Mouse (Mus musculus) embryonic facial prominence, embryonic 15.5 days (tissue): ENCODE measurements around the gene Syce2. TPM values are rescaled to one million over a fixed set of nuclear protein-coding genes. Genes with fewer than 3 reads are reported as not detected.
"Not testable (repeated sequence)": the region's sequence is repeated elsewhere in the genome, so short reads cannot be mapped to it uniquely, and the experiment has no call there.

Source experiments
- ATAC-seq: fragments of 200-750 bp; cut with Nextera tagmentation; 2 replicates; pipeline ENCODE4 v1.8.0; 2017; ENCODE audit warnings: low read depth, moderate TSS enrichment; ENCODE audit not compliant: insufficient number of reproducible peaks, low FRiP score, low TSS enrichment
- H3K27ac ChIP-seq: fragments of 300-500 bp; sonication (generic); replicated peaks from 2 replicates; pipeline ENCODE4 v1.5.1; 2015; ENCODE audit warnings: mild to moderate bottlenecking, inconsistent platforms
- H3K27me3 ChIP-seq: fragments of 300-500 bp; sonication (generic); 2 replicates; pipeline ENCODE4 v1.6.1; 2015; ENCODE audit warnings: inconsistent platforms
- H3K36me3 ChIP-seq: fragments of 300-500 bp; sonication (generic); 2 replicates; pipeline ENCODE4 v1.6.1; 2015; ENCODE audit warnings: mild to moderate bottlenecking, inconsistent platforms
- H3K4me1 ChIP-seq: fragments of 300-500 bp; sonication (generic); 2 replicates; pipeline ENCODE4 v1.6.1; 2015; ENCODE audit warnings: inconsistent platforms
- H3K4me2 ChIP-seq: fragments of 300-500 bp; sonication (generic); replicated peaks from 2 replicates; pipeline ENCODE4 v1.6.1; 2015; ENCODE audit warnings: mild to moderate bottlenecking, inconsistent platforms
- H3K4me3 ChIP-seq: fragments of 300-500 bp; sonication (generic); replicated peaks from 2 replicates; pipeline ENCODE4 v1.5.1; 2015; ENCODE audit warnings: mild to moderate bottlenecking, inconsistent platforms
- H3K9ac ChIP-seq: fragments of 300-500 bp; sonication (generic); 2 replicates; pipeline ENCODE4 v1.6.1; 2015; ENCODE audit warnings: inconsistent platforms
- H3K9me3 ChIP-seq: fragments of 300-500 bp; sonication (generic); replicated peaks from 2 replicates; pipeline ENCODE4 v1.6.1; 2016; ENCODE audit warnings: inconsistent platforms
- WGBS: fragments of 180-500 bp; shearing (Covaris S2); methylation state at CpG from one replicate; pipeline ENCODE4 v1.1.7; 2015; 5-methylcytosine and 5-hydroxymethylcytosine counted together
- polyA plus RNA-seq: library from polyadenylated mRNA; unstranded; fragments of >200 nt; fragmentation: Nextera tagmentation; extraction: Ambion mirVana; gene quantifications from 2 replicates; pipeline ENCODE4 v1.2.1, GENCODE M21; 2015

The Syce2 gene
- polyA plus RNA-seq: 68.0 and 72.9 TPM in 2 replicates

DNA sequence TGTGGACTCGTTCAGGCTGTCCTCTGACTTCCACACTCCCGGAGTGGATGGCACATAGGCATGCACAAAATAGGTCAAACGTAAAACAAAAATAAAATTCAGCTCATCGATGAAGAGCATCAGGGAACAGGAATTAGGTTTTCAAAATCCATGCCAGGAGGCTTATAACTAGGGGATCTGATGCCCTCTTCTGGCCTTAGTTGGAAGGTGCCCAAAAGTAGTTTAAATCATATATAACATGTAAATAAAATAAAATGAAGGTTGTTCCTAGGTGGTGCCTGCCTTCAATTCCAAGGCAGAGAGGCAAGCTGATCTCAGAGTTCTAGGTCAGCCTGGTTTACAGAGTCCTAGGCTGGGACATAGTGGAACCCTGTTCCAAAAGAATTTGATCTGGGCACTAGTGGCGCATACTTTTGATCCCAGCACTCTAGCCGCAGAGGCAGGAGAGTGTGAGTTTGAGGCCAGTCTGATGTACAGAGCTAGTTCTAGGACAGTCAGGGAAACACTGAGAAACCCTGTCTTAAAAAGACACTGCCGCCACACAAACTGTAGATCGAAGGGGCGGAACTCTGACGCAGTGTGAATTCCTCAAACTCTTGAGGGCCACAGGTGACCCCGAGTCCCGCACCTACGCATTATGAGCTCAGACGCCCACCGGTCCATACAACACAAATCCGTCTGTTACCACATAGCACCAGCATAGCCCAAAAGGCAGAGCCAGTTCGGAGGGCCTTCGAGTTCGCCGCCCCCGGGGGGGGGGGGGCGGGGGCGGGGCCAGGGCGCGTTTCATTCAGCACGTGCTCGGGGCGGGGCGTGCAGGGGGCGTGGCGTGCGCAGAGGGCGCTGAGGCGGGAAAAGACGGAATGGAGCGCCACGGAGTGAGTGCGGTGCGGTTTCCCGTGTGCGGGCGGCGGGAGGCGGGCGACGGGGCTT is at the start of gene Syce2:
Gene Syce2, plus strand, starts transcription at position 736 of the 933 bp plus-strand sequence.
- Histone ChIP-seq H3K27ac (no peak within 1 kb of the TSS), H3K4me3 (peak within 1 kb of the TSS; percentile 55), H3K4me2 (peak within 1 kb of the TSS; percentile 99), H3K36me3 (peaks cover 35% of the 10 kb centered on the region), H3K27me3 (no peaks in the 10 kb centered on the region), H3K4me1 (peaks cover 17% of the 10 kb centered on the region), H3K9ac (peak within 1 kb of the TSS; percentile 48), H3K9me3 (no peaks in the 10 kb centered on the region)
- peak; percentile 76 for ATAC-seq
- WGBS: 11% methylated on average over 46 of the region's 46 CpGs

DNA sequence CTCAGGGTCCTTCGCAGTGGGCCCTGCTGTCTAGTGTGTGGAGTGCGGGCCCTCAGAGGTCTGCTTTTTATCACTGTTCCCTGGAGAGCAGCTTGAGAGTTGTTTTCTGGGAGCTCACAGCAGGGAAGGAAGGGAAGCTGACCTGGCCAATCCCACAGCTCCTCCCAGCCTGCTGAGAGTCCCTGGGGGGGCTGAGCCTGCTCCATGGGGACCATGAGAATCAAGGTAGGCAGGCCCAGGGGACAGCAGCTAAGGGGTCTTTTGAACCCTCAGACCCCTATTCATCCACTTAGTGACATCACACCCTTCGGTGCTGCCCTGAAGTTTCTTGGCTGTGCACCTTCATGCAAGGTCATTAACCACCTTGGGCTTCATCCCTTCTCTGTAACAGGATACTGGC is 49.2 kb upstream of the Syce2 start, which contains the start of gene Dand5:
Gene Dand5, minus strand, starts transcription at position 101 of the 400 bp plus-strand sequence.
- peaks cover 7% of the 10 kb centered on the region; the same call in 1 of the 2 replicates for H3K4me1 ChIP-seq
- peak within 1 kb of the TSS; percentile 45 for H3K4me2 ChIP-seq
- no peak within 1 kb of the TSS for H3K27ac ChIP-seq
- 35% methylated on average over 3 of the region's 3 CpGs for WGBS
- H3K36me3 ChIP-seq: no peaks in the 10 kb centered on the region
- ATAC-seq: no peak
- no peaks in the 10 kb centered on the region for H3K27me3 ChIP-seq
- peak within 1 kb of the TSS; percentile 21 for H3K4me3 ChIP-seq
- no peaks in the 10 kb centered on the region for H3K9me3 ChIP-seq
- H3K9ac ChIP-seq: no peak within 1 kb of the TSS

DNA sequence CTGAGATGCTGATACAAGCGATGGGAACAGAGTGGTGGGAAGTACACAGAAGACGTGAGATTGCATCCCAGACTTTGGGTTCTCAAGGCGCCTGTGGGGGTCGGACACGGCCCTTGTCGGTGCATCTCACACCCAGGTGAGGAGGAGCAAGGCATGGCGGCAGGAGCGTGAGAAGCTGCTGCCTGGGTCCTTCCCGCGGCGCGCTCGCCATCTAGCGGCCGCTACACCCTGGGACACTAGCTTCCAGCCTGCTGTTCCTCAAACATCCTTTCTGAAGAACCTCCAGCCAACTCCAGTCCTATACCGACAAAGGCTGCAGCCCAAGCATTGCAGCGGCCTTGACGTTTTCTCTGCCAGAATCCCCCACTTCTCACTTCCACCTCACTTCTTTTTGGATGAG is 48.3 kb upstream of the Syce2 start:
- Histone ChIP-seq H3K27me3 (no peaks in the 10 kb centered on the region), H3K4me3 (peak overlapping the region; percentile 21), H3K4me2 (peak overlapping the region; percentile 45), H3K27ac (no peak overlapping the region), H3K4me1 (peaks cover 7% of the 10 kb centered on the region; the same call in 1 of the 2 replicates), H3K36me3 (no peaks in the 10 kb centered on the region), H3K9ac (no peak overlapping the region), H3K9me3 (no peaks in the 10 kb centered on the region)
- peak; percentile 80 for ATAC-seq
- WGBS: 2% methylated on average over 18 of the region's 18 CpGs

- WGBS: 55% methylated on average over 4 of the region's 4 CpGs
- ATAC-seq: no peak
These were observed 46.3 kb upstream of the Syce2 start for GRCm38 (mm10) chr8:84825636-84826035.

DNA sequence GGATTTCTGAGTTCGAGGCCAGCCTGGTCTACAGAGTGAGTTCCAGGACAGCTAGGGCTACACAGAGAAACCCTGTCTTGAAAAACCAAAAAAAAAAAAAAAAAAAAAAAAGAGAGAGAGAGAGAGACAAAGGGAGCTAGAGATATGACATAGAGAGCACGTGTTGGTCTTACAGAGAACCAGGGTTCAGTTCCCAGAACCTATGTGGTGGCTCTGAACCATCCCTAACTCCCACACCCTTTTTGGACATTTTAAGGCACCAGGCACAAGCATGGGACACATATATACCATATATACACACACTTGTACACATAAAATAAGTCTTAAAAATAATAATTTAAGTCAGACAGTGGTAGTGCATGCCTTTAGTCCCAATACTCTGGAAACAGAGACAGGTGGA is 45.4 kb upstream of the Syce2 start:
- H3K4me2 ChIP-seq, H3K27ac ChIP-seq, H3K4me3 ChIP-seq, ATAC-seq, H3K4me1 ChIP-seq, H3K27me3 ChIP-seq, H3K36me3 ChIP-seq, H3K9ac ChIP-seq, H3K9me3 ChIP-seq: not testable (repeated sequence)
- 74% methylated on average over 2 of the region's 2 CpGs for WGBS

More at GRCm38 (mm10) chr8:84825636-84826035, 46.3 kb upstream of the Syce2 start:
- Histone ChIP-seq H3K4me3 (no peak overlapping the region), H3K9me3 (no peaks in the 10 kb centered on the region), H3K27ac (no peak overlapping the region), H3K27me3 (no peaks in the 10 kb centered on the region), H3K9ac (no peak overlapping the region), H3K4me1 (peaks cover 7% of the 10 kb centered on the region; the same call in 1 of the 2 replicates), H3K36me3 (no peaks in the 10 kb centered on the region), H3K4me2 (no peak overlapping the region)

- H3K9ac ChIP-seq: peak within 1 kb of the TSS; percentile 100
- peak within 1 kb of the TSS; percentile 54 for H3K4me2 ChIP-seq
- WGBS: 69% methylated on average over 11 of the region's 11 CpGs
- no peak for ATAC-seq
- peak within 1 kb of the TSS; percentile 97 for H3K27ac ChIP-seq
- H3K4me3 ChIP-seq: peak within 1 kb of the TSS; percentile 95
- peaks cover 31% of the 10 kb centered on the region for H3K4me1 ChIP-seq
- no peaks in the 10 kb centered on the region for H3K27me3 ChIP-seq
- peaks cover 28% of the 10 kb centered on the region for H3K36me3 ChIP-seq
- no peaks in the 10 kb centered on the region for H3K9me3 ChIP-seq
These were observed 40.4 kb upstream of the Syce2 start, which contains the start of gene Gadd45gip1 for GRCm38 (mm10) chr8:84831490-84831889. TSS of gene Gadd45gip1 (plus strand) at chr8:84831522.

DNA sequence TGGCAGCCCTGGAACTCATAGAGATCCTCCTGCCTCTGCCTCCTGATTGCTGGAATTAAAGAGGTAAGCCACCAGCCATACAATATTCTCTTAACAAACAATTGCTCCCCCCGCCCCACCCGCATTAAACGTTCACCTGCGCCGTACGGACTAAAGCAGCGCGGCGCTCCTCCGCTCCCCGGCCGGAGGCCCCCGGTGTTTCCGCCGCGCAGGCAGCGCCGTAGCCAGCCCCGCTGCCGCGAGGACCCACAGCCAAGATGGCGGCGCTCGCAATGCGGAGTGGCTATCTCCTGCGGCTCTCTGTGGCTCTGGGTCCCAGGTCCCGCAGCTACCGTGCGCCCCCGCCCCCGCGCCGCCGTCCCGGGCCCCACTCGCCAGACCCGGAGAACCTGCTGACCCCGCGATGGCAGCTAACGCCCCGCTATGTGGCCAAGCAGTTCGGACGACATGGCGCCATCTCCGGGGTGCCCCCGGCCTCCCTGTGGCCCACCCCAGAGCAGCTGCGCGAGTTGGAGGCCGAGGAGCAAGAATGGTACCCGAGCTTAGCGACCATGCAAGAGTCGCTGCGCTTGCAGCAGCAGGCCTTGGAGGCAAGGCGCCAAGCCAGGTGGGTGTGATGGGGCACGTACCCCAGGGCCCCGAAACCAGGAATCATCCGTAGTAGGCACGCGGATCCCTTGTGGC is 39.7 kb upstream of the Syce2 start:
- 1% methylated on average over 59 of the region's 59 CpGs for WGBS
- no peaks in the 10 kb centered on the region for H3K9me3 ChIP-seq
- peak overlapping the region; percentile 100 for H3K9ac ChIP-seq
- peak overlapping the region; percentile 97 for H3K27ac ChIP-seq
- ATAC-seq: peak; percentile 77
- H3K4me1 ChIP-seq: peaks cover 38% of the 10 kb centered on the region
- H3K27me3 ChIP-seq: no peaks in the 10 kb centered on the region
- peaks cover 35% of the 10 kb centered on the region for H3K36me3 ChIP-seq
- H3K4me3 ChIP-seq: peak overlapping the region; percentile 95
- peak overlapping the region; percentile 54 for H3K4me2 ChIP-seq

DNA sequence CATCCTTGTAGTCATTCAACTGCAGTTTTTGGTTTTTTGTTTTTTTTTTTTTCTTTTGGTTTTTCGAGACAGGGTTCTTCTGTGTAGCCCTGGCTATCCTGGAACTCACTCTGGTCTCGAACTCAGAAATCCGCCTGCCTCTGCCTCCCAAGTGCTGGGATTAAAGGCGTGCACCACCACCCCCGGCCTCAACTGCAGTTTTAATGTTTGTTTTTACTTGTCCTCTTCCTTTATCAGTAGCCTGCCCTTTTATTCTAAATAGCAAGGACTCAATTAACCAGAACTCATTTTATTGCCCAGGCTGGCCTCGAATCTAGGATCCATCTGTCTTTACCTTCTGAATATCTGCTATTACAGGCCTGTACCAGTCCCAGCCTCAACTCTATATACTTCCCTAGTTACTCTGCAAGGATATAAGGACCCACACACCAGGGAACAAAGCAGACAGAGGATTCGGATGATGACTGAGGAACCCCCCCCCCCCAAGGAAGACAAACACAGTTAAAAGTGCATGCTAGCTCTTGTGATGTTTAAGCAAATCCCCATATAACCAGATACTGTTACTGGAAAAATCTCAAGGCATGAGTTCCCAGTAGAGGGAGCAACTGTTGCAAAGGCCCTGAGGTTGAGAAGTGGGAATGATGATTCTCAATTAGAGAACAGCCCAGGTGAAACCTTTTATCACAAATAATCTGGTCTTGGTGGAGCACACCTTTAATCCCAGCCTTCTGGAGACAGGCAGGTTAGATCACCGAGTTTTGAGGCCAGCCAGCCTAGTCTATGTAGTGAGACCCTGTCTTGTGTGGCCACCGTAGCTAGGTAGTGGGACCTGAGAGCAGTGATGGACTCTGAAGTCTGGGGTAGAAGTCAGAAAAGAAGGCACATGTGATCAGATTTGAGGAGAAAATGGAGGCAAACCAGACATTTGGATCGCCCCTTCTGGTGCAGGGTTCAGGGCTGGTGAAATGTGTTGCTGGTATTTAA is 38.9 kb upstream of the Syce2 start:
- Histone ChIP-seq H3K27ac (peak overlapping the region; percentile 97), H3K9me3 (no peaks in the 10 kb centered on the region), H3K9ac (peak overlapping the region; percentile 100), H3K4me1 (peaks cover 46% of the 10 kb centered on the region), H3K36me3 (peaks cover 43% of the 10 kb centered on the region), H3K4me2 (peak overlapping the region; percentile 54), H3K4me3 (peak overlapping the region; percentile 95), H3K27me3 (no peaks in the 10 kb centered on the region)
- WGBS: 58% methylated on average over 10 of the region's 10 CpGs
- no peak for ATAC-seq

GRCm38 (mm10) chr8:84834002-84834865 is 37.7 kb upstream of the Syce2 start:
- ATAC-seq: no peak
- Histone ChIP-seq H3K4me3 (no peak overlapping the region), H3K4me1 (peaks cover 50% of the 10 kb centered on the region), H3K9ac (no peak overlapping the region), H3K27ac (peak overlapping the region; percentile 58; the same call in 1 of the 2 replicates), H3K4me2 (no peak overlapping the region), H3K36me3 (peaks cover 50% of the 10 kb centered on the region), H3K9me3 (no peaks in the 10 kb centered on the region), H3K27me3 (no peaks in the 10 kb centered on the region)
- WGBS: 84% methylated on average over 19 of the region's 19 CpGs
